Mouse (Mus musculus) cerebellum, adult 2 months (tissue): ENCODE results near the gene Cdsn.

Source experiments
- CTCF ChIP-seq: fragments of 200-500 bp; IDR thresholded peaks from 2 replicates; pipeline ENCODE4 v1.5.1; 2011; ENCODE audit warnings: low read depth, mild to moderate bottlenecking, control low read depth, low read length, moderate library complexity, borderline replicate concordance; ENCODE audit not compliant: insufficient read depth
- POLR2A ChIP-seq: fragments of 200-500 bp; IDR thresholded peaks from 2 replicates; pipeline ENCODE4 v1.6.1; 2011; ENCODE audit warnings: low read length, control low read depth, borderline replicate concordance; ENCODE audit not compliant: insufficient read depth

DNA sequence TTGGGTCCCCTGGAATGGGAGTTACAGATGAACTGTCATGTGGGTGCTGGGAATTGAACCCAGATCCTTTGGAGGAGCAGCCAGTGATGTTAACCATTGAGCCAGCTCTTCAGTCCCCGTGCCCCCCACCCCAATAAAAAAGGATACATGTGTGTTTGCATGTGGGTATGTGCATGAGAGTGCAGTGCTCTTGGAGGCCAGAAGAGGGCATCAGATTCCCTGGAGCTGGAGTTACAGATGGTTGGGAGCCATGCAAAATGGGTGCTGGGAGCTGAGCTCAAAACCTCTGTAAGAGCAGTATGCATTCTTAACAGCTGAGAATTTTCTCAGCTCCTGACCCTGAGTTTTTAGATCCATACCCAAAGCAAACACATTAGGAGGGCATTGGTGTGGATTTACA, 35.4 kb downstream of the Cdsn start:
- no peak for TF ChIP-seq POLR2A
- no peak for TF ChIP-seq CTCF
